ENCODE assay signal across 7 mouse cellular contexts in the genomic region with DNA sequence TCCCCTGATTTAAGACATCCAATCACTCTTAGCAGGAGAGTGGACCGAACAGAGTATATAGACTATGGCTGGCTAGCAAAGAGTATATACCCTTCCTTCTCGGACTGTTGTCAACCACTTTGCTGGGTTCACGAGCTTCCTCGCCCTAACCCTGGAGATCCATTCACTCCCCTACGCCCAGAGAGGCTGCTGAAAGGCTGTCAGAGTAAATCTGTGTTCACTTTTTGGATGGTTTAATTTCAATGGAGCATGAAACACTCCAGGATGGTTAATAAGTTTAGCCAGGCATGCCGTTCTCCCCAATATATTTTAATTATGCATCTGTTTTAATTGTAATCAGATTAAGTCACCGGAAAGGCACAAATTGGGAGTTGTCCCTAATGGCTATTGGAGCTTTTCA. TPM values are rescaled to one million over a fixed set of nuclear protein-coding genes. Genes with fewer than 3 reads are reported as not detected.
A peak's percentile ranks its signal among the peaks of the same experiment; 100 is the strongest.
DNase-seq lines count a peak whose midpoint lies in the region; ATAC-seq and TF ChIP-seq lines count a peak whose summit lies in the region.

No protein-coding gene starts in this region.

- no peak for DNase-seq in liver, embryonic 11.5 days (ENCODE audit: low spot score)
- no peak for DNase-seq in liver
- DNase-seq in limb, embryonic 14.5 days (ENCODE audit: low spot score) = no peak
- DNase-seq in retina, postnatal 1 day = peak; percentile 86
- no peak for DNase-seq in left cerebral cortex, postnatal 36 days (ENCODE audit: low spot score in 2 of 2)
- DNase-seq in cerebellum, postnatal 4 days (ENCODE audit: low spot score in 2 of 2) = no peak

- H3K9me3 ChIP-seq in liver, embryonic 11.5 days (ENCODE audit: control insufficient read depth, low read length) = no peaks in the 10 kb centered on the region
- H3K9me3 ChIP-seq in forebrain, embryonic 16.5 days (ENCODE audit: control insufficient read depth, low read length) = no peaks in the 10 kb centered on the region
- H3K9me3 ChIP-seq in limb, embryonic 14.5 days (ENCODE audit: control insufficient read depth, low read length) = no peaks in the 10 kb centered on the region

- H3K27ac ChIP-seq in liver, embryonic 11.5 days (ENCODE audit: low read depth, low read length) = no peak overlapping the region
- H3K27ac ChIP-seq in forebrain, embryonic 16.5 days (ENCODE audit: low read length) = no peak overlapping the region
- no peak overlapping the region for H3K27ac ChIP-seq in limb, embryonic 14.5 days (replicated peaks; ENCODE audit: low read depth, low read length)

- no peaks in the 10 kb centered on the region for H3K36me3 ChIP-seq in liver, embryonic 11.5 days (ENCODE audit: control insufficient read depth, insufficient read depth, low read length)
- H3K36me3 ChIP-seq in forebrain, embryonic 16.5 days (ENCODE audit: control insufficient read depth, insufficient read depth) = no peaks in the 10 kb centered on the region
- H3K36me3 ChIP-seq in limb, embryonic 14.5 days (ENCODE audit: control insufficient read depth, insufficient read depth, low read length) = no peaks in the 10 kb centered on the region

- H3K4me3 ChIP-seq in liver, embryonic 11.5 days (ENCODE audit: low read depth, low read length) = peak overlapping the region; percentile 80
- peak overlapping the region; percentile 76 for H3K4me3 ChIP-seq in forebrain, embryonic 16.5 days (replicated peaks; ENCODE audit: low read length)
- H3K4me3 ChIP-seq in limb, embryonic 14.5 days (replicated peaks; ENCODE audit: low read length) = peak overlapping the region; percentile 52

- H3K9ac ChIP-seq in liver, embryonic 11.5 days (ENCODE audit: low read depth, low read length) = no peak overlapping the region
- H3K9ac ChIP-seq in forebrain, embryonic 16.5 days (replicated peaks; ENCODE audit: low read depth, low read length) = peak overlapping the region; percentile 14; the same call in 1 of the 2 replicates
- peak overlapping the region; percentile 74 for H3K9ac ChIP-seq in limb, embryonic 14.5 days (ENCODE audit: low read depth, low read length, severe bottlenecking)

- H3K27me3 ChIP-seq in liver, embryonic 11.5 days (replicated peaks; ENCODE audit: control insufficient read depth, insufficient read depth, low read length) = no peaks in the 10 kb centered on the region
- H3K27me3 ChIP-seq in forebrain, embryonic 16.5 days (replicated peaks; ENCODE audit: control insufficient read depth, insufficient read depth, low read length) = no peaks in the 10 kb centered on the region
- no peaks in the 10 kb centered on the region for H3K27me3 ChIP-seq in limb, embryonic 14.5 days (ENCODE audit: control insufficient read depth, insufficient read depth, low read length)

- WGBS in liver, embryonic 11.5 days = 70% methylated on average over 7 of the region's 7 CpGs
- 12% methylated on average over 7 of the region's 7 CpGs for WGBS in forebrain, embryonic 16.5 days
- 40% methylated on average over 7 of the region's 7 CpGs for WGBS in limb, embryonic 14.5 days

- TF ChIP-seq POLR2A in limb, embryonic 14.5 days (IDR thresholded peaks at IDR 0.05; ENCODE audit: borderline replicate concordance, extremely low read depth, insufficient read depth, insufficient read length) = no peak

- ATAC-seq in liver, embryonic 11.5 days (replicated peaks; ENCODE audit: low FRiP score) = no peak
- ATAC-seq in forebrain, embryonic 16.5 days = no peak
- no peak for ATAC-seq in limb, embryonic 14.5 days (ENCODE audit: low FRiP score, low read depth)

- peak overlapping the region; percentile 85 for H3K4me2 ChIP-seq in liver, embryonic 11.5 days
- peak overlapping the region; percentile 94 for H3K4me2 ChIP-seq in forebrain, embryonic 16.5 days (ENCODE audit: low read length)
- H3K4me2 ChIP-seq in limb, embryonic 14.5 days (replicated peaks; ENCODE audit: low read depth, low read length, severe bottlenecking) = peak overlapping the region; percentile 78

- H3K4me1 ChIP-seq in liver, embryonic 11.5 days (replicated peaks; ENCODE audit: control insufficient read depth, insufficient read depth, low read length) = no peaks in the 10 kb centered on the region
- peaks cover 22% of the 10 kb centered on the region for H3K4me1 ChIP-seq in forebrain, embryonic 16.5 days (replicated peaks; ENCODE audit: control insufficient read depth, insufficient read depth, low read length)
- peaks cover 15% of the 10 kb centered on the region for H3K4me1 ChIP-seq in limb, embryonic 14.5 days (ENCODE audit: control insufficient read depth, insufficient read depth, low read length)

- intact Hi-C loops in left cerebral cortex, postnatal 36 days (cut with DNase I) = loop anchor here (5.0 to 10.0 kb wide), 5 partner anchors 90 to 1785 kb away; no protein-coding TSS in a partner anchor

RNA-seq across cellular contexts. Expression of gene Tmtc2, which starts 1.9 kb away (rescaled TPM):
- polyA plus RNA-seq in liver, embryonic 11.5 days (2014; fragmentation: Nextera tagmentation; extraction: Ambion mirVana) = 2.8 and 3.5 TPM in 2 replicates
- 6.1 and 7.2 TPM in 2 replicates for polyA plus RNA-seq in forebrain, embryonic 16.5 days (2015; fragmentation: Nextera tagmentation; extraction: Ambion mirVana)
- 25.0 and 28.5 TPM in 2 replicates for polyA plus RNA-seq in limb, embryonic 14.5 days (2012; rRNA removed)
- 16.5 and 19.4 TPM in 2 replicates for polyA plus RNA-seq in limb, embryonic 14.5 days (2014; fragmentation: Nextera tagmentation; extraction: Ambion mirVana)
- total RNA-seq in left cerebral cortex, postnatal 36 days (2021) = 10 to 100 TPM in 1 of 2 experiments, 1 to 10 TPM in 1; 9.9 to 12.3 TPM
